Mouse (Mus musculus): Measurements from ENCODE around the gene Vegfa.
A peak's percentile ranks its signal among the peaks of the same experiment; 100 is the strongest.

Vegfa gene

DNA sequence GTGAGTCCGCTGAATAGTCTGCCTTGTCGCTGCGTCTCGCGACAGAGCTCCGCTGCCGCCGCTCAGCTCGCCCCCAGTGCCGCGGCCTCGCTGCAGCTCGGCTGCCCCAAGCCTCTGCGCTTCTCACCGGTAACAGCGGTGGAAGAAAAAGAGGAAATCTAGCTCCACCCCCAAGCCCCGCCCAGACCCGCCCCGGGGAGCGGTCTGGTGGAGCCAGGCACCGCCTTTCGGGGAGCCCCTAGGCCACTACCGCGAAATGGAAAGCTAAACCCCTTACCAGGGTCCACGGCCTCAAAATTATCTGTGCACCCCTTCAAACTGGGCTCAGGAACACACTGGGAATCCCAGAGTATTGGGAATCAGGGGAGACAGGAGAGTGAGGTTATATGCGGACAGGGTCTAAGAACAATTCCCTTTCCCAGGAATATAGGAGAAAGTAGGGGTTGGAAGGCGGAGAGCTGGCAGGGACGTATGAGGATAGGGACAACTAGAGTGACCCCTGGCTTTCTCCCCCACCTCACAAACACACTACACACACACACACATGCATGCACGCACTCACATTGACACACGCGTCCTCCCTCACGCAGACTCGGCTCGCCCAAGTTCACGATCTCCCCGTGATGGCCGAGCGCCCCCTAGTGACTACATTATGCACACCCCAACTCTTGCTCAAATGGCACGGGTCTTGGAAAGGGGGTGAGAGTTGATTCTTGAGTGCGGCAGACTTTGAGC is at the start of gene Vegfa:
TSS of gene Vegfa (minus strand) at position 113 of the 735 bp plus-strand sequence.
- peak; percentile 93 for DNase-seq (ENCODE audit: low read depth, low spot score)

DNA sequence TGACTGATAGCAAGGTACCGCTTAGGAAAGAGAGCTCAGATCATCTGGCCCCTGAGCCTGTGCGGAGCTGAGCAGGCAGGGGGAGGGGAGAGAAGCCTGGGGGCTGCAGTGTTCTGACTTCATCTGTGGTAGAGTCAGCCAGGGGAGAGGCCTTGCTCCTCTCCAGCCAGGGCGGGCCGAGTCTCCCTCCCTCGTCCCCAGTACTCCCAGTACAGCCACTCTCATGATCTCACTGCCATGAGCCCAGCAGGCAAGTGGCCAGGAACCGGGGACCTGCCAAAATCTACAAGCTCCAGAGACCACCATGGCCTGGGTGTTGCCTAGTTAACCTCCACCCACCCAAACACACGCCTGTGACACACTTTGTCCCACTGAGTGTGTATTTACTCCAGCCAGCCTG is 49.5 kb upstream of the Vegfa start:
- no peak for DNase-seq (ENCODE audit: low read depth, low spot score)

DNA sequence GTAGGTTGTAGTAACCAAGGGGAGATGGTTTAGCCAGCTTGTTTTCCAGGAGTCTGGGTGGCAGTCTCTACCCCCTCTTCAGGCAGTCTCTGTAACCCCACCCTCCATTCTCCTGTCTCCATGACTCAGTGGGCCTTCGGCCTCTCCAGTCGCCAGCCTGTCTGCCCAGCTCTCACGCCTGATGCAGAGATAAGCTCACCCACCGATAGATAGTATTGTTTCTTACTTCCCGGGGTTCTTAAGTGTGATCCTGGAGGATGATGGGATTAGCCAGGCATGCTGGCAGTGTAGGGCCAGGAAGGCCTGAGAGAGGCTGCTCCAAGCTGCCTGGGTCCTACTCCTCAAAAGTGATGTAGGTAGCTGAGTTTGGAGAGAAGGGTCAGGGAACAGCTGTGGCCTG is 48.9 kb upstream of the Vegfa start:
- DNase-seq (ENCODE audit: low read depth, low spot score), result no peak

DNA sequence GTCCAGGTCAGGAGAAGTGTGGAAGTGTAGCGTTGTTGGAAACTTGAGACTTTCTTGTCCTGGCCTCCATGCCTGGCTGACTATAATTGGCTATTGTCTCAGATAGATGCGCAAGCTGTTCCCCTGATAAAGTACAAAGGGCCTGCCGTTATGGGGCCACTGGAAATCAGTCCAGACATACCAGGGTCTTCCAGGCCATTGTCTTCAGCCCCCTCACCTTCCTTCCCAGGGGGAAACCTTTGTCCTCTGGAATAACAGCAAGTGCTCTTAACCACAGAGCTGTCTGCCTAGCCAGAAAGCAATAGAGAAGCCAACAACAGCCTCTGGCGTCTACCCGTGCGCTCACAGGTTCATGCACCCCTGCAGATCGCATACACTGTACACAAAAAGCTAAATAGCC is 48.2 kb upstream of the Vegfa start:
- peak; percentile 46 for DNase-seq (ENCODE audit: low read depth, low spot score)

DNA sequence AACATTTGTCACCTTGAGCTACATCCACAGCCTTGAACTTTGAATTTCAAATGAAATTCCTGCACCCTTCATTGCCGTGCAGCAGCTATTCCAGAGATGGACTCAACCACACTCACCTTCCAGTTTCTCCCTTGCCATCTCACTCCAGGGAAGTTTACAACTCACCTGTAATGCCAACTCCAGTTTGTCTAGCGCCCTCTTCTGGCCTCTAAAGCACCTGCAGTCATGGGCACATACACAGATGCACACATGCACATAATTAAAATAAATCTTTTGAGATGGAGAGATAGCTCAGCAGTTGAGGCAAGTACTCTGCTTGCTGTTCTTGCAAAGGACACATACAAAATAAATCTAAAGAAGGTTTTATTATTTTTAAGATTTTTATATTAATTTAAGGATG is 46.9 kb upstream of the Vegfa start:
- peak; percentile 31 for DNase-seq (ENCODE audit: low read depth, low spot score)

DNA sequence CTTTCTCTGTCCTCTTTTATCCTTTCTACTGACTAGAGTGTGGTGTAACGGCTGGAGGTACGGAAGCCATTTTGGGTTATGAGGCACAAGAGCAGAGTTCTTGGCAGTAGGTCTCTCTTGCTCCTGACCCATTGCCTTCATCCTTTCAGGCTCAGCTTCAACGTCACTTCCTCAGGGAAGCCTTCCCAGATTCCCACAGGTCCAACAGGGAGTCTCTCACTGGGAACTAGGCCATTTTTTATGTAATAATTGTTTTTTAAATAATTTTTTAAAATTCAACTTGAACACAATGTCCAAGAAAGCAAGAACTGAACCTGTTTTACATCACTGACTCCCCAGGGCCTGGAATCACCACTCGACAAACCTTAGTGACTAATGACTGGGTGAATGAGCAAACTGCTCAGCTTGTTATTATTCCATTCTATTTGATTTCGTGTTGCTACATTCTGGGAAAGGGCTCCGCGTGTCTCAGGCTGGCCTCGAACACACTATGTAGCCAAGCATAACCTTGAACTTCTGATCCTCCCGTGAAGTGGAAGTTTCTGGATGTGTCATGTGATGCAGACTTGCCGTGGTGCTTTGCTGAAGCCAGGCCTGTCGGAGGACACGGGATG is 45.9 kb upstream of the Vegfa start:
- no peak for DNase-seq (ENCODE audit: low read depth, low spot score)

DNA sequence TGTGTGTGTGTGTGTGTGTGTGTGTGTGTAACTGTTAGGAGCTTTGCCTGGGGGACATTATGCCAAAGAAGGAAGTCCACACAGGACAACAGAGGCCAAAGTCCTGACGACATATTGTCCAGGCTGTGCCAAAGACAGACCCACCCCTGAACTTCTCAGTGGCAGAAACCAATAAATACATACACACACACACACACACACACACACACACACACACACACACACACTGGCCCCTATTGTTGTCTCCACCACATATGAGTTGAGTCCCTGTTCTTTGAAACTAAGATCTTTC is 44.0 kb upstream of the Vegfa start:
- DNase-seq (ENCODE audit: low read depth, low spot score), result no peak

DNA sequence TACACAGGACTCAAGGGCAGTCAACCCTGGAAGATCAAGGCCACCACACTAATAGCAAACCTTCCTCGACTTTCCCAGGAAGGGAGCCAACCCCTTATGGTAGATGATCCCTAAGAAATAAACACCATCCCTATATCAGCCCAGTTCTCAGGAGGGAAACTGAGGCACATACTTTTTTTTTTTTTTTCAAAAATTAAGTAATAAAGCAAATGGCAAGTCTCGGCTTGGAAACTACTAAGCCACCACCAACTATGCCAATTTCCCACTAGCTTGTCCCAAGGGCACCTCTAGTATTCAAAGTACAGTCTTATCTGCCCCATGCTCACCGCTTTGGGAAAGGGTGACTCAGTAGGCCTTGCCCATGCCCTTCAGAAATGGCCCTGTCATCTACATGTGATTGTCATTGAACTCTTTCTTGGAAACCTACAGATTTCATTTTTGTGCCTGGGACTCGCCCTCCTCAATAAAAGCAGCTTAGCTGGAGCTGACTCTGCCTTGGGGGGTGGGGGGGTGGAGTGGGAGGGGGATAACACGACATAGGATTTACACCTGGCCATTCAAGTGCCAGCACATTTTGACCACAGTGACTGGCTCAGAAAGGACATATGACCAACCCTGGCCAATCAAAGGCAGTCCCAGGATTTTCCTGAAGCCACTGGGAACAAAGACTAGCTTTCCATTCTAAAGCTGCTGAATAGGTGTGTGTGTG is 43.5 kb upstream of the Vegfa start:
- peak; percentile 29 for DNase-seq (ENCODE audit: low read depth, low spot score)

DNA sequence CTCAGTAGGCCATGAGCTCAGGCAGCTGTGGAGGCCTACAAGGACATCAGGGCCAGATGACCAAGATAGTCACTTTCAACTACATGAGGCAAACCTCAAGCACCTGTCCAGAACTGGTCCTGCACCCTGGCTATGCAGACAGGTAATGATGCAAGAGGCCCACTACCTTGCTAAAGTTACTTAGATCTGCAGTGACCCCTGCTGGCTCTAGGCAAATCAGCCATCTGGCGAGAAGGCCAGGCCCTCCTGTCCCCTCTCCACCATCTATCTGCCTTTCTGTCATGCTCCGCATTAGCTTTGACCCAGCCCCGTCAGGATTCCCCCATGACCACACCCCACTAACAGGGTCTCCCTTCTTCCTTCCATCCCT is 42.9 kb upstream of the Vegfa start:
- DNase-seq (ENCODE audit: low read depth, low spot score), result peak; percentile 64

DNA sequence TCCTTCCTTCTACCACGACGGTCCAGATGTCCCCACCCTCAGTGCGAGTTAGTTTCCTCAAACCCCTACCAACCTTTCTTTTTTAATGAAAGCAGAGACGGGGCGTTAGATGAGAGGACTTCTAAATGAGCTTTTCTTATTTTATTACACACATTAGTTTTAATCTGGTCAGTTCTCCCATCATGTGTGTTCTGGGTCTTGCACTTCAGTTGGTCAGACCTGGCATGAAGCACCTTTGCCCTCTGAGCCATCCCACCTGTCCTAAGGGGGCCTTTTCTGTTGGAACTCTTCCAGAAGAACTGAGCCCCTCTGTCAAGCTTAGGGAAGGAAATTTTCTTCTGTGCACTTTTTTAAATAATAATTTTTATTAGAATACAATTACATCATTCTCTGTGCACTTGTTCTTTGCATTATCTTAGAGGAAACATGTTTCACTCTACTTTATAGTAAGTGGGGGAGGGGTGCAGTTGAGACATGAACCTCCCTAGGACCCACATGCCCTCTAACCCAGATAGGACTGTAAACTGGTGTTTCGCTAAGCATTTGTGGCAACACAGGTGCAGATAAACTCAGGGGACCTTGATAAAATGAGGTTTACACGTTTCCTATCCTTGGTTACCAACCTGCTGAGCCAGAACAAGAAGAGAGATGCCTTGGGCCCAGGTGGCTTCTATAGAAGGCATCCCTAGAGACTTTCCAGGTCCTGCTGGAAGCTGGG is 42.4 kb upstream of the Vegfa start:
- DNase-seq (ENCODE audit: low read depth, low spot score), result no peak

DNA sequence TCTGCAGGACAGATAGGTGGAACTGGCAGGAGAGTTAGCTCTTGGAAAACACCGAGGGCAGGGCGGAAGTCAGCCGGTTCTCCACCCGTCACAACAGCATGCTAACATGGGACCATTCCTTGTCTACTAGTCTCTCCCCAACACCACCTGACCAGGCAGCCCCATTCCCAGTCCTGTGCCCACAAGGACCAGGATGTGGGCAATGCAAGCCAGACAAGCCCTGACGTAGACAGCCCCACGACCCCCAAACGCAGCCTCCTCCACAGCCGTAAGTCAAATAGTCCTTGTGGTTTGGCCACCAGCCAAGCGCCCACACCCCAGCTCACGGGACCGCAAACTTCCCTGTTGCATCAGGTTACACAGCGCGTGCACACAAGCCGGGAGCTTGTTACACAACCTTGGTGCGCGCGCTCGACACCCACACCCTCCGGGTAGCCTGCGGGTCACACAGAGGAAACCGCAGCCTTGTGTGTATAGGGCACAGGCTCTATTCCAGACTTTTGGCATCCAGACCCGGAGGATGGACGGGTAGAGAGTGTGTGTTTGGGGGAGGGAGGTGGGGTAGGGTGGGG is 41.6 kb upstream of the Vegfa start:
- peak; percentile 95 for DNase-seq (ENCODE audit: low read depth, low spot score)

DNA sequence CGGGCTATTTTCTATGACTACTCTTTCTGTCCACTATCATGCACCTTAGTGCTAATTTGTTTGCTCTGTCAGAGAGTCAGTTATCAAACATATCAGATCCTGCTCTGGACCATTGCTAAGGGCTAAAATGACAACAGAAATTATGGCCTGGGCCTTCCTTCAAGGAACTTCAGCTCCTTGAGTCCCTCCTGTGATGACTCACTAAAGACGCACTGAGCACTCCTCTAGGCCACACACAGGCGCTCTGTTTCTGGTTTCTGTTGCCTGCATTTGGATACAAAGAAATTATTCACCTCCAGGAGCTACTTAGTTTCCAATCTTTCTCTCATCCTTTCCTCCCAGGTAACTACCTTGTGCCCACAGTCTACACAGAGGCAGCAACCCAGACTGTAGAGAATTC is 39.4 kb upstream of the Vegfa start:
- no peak for DNase-seq (ENCODE audit: low read depth, low spot score)

DNA sequence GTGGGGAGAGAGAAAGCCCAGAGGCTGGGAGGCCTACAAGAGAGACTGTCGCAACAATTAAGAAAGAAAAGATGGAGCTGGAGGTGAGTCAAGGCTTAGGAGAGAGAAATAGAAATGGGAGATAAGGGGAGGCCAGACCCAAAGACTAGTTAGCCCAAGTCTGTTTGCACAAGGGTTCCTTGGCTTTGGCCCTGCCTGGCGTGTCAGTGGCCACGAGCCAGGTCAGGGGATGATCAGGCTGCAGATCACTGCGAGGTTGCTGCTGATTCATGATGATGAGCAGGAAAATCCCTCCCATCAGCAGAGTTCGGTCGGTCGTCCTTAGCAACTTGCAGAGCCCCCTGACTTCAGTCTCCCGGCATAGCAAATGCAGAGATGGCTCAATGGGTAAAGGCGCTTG is 37.9 kb upstream of the Vegfa start:
- no peak for DNase-seq (ENCODE audit: low read depth, low spot score)

DNA sequence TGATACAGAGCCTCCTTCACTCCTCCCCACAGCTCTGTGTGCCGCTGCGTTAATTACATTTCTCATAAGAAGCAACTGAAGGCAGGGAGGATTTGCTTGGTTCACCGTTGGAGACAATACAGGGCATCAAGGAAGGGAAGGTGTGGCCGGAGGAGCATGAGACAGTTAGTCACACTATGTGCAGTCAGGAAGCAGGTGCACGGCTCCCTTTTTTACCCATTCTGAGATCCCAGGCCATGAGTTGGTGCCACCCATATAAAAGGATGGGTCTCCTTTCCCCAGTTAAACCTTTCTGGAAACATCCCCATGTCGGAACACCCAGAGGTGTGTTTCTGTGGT is 31.8 kb upstream of the Vegfa start:
- DNase-seq (ENCODE audit: low read depth, low spot score), result no peak

DNA sequence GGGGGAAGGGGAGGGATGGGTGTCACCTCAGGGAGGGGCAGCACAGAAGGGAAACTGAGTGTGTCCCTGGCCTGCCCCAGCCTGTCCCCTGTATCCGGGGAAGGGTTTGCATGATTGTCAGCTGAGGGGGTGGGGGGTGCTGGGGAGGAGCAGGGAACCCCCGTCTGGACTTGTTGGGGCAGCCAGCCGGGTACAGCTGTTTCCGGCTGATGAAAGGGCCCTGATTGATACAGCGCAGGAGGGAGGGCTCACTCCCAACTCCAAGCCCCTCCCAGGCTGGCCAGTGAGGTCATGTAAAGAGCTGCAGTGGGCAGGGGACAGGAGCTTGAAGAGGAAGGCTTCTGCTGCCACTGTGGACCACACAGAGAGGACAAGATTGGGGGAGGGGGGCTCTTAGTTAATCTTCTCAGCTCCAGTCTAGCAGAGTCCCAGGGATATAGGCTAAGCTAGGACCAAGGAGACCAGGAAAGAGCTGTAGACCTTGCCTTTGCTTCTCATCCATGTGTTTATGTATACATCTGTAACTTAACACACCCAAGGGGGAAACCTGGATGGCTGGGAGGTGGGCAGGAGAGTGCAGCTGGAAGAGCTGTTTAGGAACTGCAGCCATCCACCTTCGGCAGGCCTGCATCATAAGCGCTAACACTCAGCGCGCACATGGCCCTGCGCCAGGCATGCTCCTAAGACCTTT is 31.3 kb upstream of the Vegfa start:
- no peak for DNase-seq (ENCODE audit: low read depth, low spot score)

DNA sequence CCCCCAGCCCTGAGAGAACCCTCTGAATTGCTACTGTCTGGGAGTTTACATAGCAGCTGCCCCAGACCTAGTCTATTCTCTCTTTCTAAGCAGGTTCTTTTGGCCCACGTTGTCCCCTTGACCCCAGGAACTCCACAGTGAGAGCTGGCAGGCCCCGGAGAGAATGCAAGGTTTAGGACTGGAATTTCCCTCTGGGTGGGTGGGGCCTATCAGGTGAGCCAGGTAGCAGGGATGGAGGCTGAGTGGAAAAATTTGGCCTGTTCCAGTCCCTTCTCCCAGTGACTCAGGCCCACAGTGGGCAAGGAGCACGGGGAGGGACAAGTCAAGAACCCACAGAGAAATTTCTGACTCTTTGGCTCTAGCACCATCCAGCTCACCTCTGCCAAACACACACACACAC is 28.1 kb upstream of the Vegfa start:
- DNase-seq (ENCODE audit: low read depth, low spot score), result no peak

DNA sequence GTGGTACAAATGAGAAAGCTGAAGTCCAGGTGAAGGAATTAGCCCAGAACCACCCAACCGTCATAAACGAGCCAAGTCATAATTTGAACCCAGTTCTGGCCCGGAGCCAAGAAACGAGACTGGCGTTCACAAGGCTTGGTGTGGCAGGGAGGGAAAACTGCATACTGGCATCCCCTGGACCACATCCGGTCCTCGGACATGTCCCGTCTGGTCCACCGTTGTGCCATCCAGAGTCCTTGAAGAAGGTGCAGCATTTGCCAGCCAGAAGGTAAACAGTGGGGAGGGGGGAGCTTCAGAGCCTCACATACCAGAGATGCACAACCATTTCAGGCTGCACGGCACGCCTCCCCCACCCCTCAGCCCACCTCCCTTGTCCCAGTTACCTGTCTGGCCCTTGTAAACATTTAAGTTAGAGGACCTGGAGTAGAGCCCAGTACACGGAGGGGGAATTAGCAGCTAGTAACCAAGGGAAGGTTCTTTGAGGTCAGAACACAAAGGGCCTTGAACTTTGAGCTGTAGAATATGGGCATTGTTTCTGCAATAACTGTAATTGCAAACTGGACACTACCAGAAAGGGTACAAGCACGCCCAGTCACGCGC is 27.2 kb upstream of the Vegfa start:
- no peak for DNase-seq (ENCODE audit: low read depth, low spot score)

DNA sequence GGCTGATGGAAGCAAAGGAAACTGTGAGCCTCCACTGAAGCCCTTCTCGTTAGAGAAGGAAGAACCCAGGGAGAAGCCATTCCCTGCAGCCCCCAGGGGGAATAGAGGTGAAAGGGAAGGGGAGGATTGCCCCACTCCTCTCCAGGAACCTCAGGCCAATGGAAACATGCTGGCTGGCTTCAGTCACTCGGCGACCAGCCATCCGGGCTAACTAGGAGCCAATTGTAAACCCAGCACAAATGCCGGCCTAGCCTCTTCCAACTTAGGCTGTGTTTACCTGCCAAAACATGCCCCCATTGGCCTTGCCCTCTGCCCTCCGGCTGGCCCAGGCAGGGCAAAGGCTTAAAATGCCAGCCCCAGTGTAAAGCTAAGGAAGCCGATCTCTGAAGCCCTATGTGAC is 24.1 kb upstream of the Vegfa start:
- no peak for DNase-seq (ENCODE audit: low read depth, low spot score)

DNA sequence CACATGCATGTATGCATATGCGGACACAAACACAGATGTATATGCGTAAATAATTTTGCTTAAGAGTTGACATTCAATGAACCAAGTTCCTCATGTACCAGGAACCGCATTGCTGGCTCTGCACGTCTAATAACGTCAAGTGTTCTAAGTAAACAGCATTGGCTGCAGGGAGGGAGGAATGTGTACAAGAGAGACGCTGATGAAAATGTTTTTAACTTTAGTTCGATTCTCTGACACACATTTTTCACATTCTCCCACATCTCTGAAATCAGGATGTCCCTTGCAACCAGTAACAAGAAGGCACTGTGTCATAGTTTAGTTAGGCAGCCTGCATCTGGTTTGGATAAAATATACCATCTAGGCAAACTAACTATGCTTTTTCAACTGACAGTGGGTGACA is 23.6 kb upstream of the Vegfa start:
- DNase-seq (ENCODE audit: low read depth, low spot score), result no peak

DNA sequence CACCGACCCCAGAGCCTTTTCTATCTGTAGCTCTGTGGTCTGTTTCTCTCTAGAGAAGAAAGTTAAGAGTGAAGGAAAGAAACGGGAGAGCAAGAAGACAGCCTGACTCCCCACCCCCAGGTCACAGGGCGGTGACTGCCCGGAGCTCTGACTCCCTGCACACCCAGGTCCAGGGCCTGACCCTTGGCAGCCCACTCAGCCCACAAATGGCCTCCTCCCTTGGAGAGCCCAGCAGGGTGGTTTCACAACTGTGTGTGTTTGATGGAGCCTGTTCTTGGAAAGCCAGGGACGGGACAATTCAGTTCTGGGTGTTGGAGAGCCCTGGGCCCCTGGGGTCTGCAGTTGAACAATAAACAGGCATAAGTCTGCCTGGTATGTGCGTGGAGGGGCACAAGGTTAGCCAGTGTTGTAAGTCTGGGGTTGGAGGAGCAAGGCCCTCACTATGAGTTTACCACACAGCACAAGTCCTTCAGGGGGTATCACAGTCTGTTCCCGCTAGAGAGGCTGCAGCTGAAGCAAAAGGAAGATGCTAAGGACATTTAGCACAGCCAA is 21.2 kb upstream of the Vegfa start:
- no peak for DNase-seq (ENCODE audit: low read depth, low spot score)

DNA sequence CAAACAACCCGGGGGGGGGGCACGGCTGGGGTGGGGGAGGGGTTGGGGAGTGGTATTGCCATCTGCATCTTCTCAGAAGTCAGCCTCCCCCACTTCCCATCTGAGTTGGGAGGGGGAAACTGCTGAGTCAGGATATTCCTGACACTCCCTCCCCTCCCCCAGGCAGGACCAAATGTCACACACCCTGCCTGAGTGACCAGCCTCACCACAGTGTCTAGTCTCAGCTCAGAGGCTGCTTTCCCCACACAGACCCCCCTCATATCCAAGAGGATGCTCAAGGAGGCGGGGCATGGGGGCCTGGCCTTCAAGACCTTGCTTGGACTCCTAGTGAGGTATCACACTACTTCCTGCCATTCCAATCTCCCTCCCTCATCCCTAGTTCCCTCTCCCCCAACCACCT is 20.0 kb upstream of the Vegfa start:
- DNase-seq (ENCODE audit: low read depth, low spot score), result no peak
